ENCODE assay signal across 9 mouse cellular contexts in genomic region chr7:15962311-15963288, GRCm38 (mm10). TPM values are rescaled to one million over a fixed set of nuclear protein-coding genes. Genes with fewer than 3 reads are reported as not detected.
DNase-seq lines count a peak whose midpoint lies in the region; ATAC-seq and TF ChIP-seq lines count a peak whose summit lies in the region.
"Had no signal": no experiment of that assay in that cellular context is flagged by ENCODE, and none has a peak within 500 bp of the region (broad histone marks: within the 10 kb centered on the region; RNA-seq: fewer than 3 reads in every experiment).

No protein-coding gene starts in this region.

- no peaks in the 10 kb centered on the region for H3K4me1 ChIP-seq in forebrain, postnatal 0 days (ENCODE audit: insufficient read depth)
- H3K4me1 ChIP-seq in hindbrain, embryonic 12.5 days, result peaks cover 19% of the 10 kb centered on the region
- peaks cover 13% of the 10 kb centered on the region for H3K4me1 ChIP-seq in midbrain, embryonic 13.5 days (replicated peaks)

- intact Hi-C loops in left cerebral cortex, postnatal 4 days (cut with DNase I), result no loop called here

- no peak for TF ChIP-seq CTCF in forebrain, postnatal 0 days (IDR thresholded peaks at IDR 0.05; ENCODE audit: low read depth)

- H3K9ac ChIP-seq in forebrain, postnatal 0 days, result no peak overlapping the region
- H3K9ac ChIP-seq in hindbrain, embryonic 12.5 days, result peak overlapping the region; percentile 23; the same call in 1 of the 2 replicates
- peak overlapping the region; percentile 19; the same call in 1 of the 2 replicates for H3K9ac ChIP-seq in midbrain, embryonic 13.5 days (replicated peaks)

- H3K9me3 ChIP-seq in forebrain, postnatal 0 days (ENCODE audit: low read length), result no peaks in the 10 kb centered on the region
- H3K9me3 ChIP-seq in hindbrain, embryonic 12.5 days (replicated peaks), result no peaks in the 10 kb centered on the region
- no peaks in the 10 kb centered on the region for H3K9me3 ChIP-seq in midbrain, embryonic 13.5 days

- ATAC-seq in forebrain, postnatal 0 days, result peak; percentile 60
- peak; percentile 20; the same call in 1 of the 2 replicates for ATAC-seq in hindbrain, embryonic 12.5 days (ENCODE audit: low FRiP score)
- ATAC-seq in midbrain, embryonic 13.5 days, result peak; percentile 40; the same call in 1 of the 2 replicates

- H3K4me3 ChIP-seq in forebrain, postnatal 0 days (ENCODE audit: low read depth, low read length), result no peak overlapping the region
- H3K4me3 ChIP-seq in hindbrain, embryonic 12.5 days, result no peak overlapping the region
- no peak overlapping the region for H3K4me3 ChIP-seq in midbrain, embryonic 13.5 days (replicated peaks)

- peak; percentile 94 for DNase-seq in 3134 (ENCODE audit: extremely low read depth, insufficient read length, low spot score)
- DNase-seq in ZHBTc4 (ENCODE audit: low read depth, low spot score), result peak; percentile 63
- DNase-seq in forebrain, postnatal 0 days, result peak; percentile 69
- peak; percentile 73 for DNase-seq in left cerebral cortex, postnatal 4 days
- peak; percentile 73 for DNase-seq in testis, postnatal 14 days (ENCODE audit: low spot score)
- no peak for DNase-seq in cerebellum, adult 11 months

- 0 out of 2 replicates have a peak overlapping the region, but pooled peaks have one; percentile 35 for H3K27ac ChIP-seq in forebrain, postnatal 0 days (ENCODE audit: low read depth, low read length)
- H3K27ac ChIP-seq in hindbrain, embryonic 12.5 days, result 0 out of 2 replicates have a peak overlapping the region, but pooled peaks have one; percentile 30
- H3K27ac ChIP-seq in midbrain, embryonic 13.5 days, result peak overlapping the region; percentile 30; the same call in 1 of the 2 replicates
- H3K27ac ChIP-seq: macrophage had no signal

- no peaks in the 10 kb centered on the region for H3K36me3 ChIP-seq in forebrain, postnatal 0 days (ENCODE audit: insufficient read depth)
- no peaks in the 10 kb centered on the region for H3K36me3 ChIP-seq in hindbrain, embryonic 12.5 days
- H3K36me3 ChIP-seq in midbrain, embryonic 13.5 days, result no peaks in the 10 kb centered on the region

- no peak overlapping the region for H3K4me2 ChIP-seq in forebrain, postnatal 0 days (ENCODE audit: low read depth)
- no peak overlapping the region for H3K4me2 ChIP-seq in hindbrain, embryonic 12.5 days (replicated peaks)
- H3K4me2 ChIP-seq in midbrain, embryonic 13.5 days (replicated peaks), result no peak overlapping the region

- 33% methylated on average over 12 of the region's 12 CpGs for WGBS in forebrain, postnatal 0 days
- 33% methylated on average over 12 of the region's 12 CpGs for WGBS in hindbrain, embryonic 12.5 days
- WGBS in midbrain, embryonic 13.5 days, result 34% methylated on average over 12 of the region's 12 CpGs

- H3K27me3 ChIP-seq in forebrain, postnatal 0 days (ENCODE audit: insufficient read depth, low read length), result no peaks in the 10 kb centered on the region
- no peaks in the 10 kb centered on the region for H3K27me3 ChIP-seq in hindbrain, embryonic 12.5 days
- no peaks in the 10 kb centered on the region for H3K27me3 ChIP-seq in midbrain, embryonic 13.5 days

RNA-seq across cellular contexts. Expression of gene Ehd2, which starts 4.8 kb away (rescaled TPM):
- total RNA-seq in forebrain, postnatal 0 days (2014; rRNA removed), result 3.1 and 3.5 TPM in 2 replicates
- polyA plus RNA-seq in forebrain, postnatal 0 days (2015; fragmentation: Nextera tagmentation; extraction: Ambion mirVana), result 4.4 and 5.0 TPM in 2 replicates
- 10.1 and 16.6 TPM in 2 replicates for polyA plus RNA-seq in hindbrain, embryonic 12.5 days (2016; fragmentation: Nextera tagmentation; extraction: Ambion mirVana)
- total RNA-seq in left cerebral cortex, postnatal 4 days (2021), result 1 to 10 TPM; 6.2 to 6.7 TPM
- polyA plus RNA-seq in midbrain, embryonic 13.5 days (2015; fragmentation: Nextera tagmentation; extraction: Ambion mirVana), result 3.3 and 4.7 TPM in 2 replicates
- polyA plus RNA-seq: macrophage had no signal

RNA-seq across cellular contexts. Expression of gene Nop53, which starts 16.7 kb away (rescaled TPM):
- total RNA-seq in forebrain, postnatal 0 days (2014; rRNA removed), result 117 and 189 TPM in 2 replicates
- 143 and 154 TPM in 2 replicates for polyA plus RNA-seq in forebrain, postnatal 0 days (2015; fragmentation: Nextera tagmentation; extraction: Ambion mirVana)
- polyA plus RNA-seq in hindbrain, embryonic 12.5 days (2016; fragmentation: Nextera tagmentation; extraction: Ambion mirVana), result 157 and 167 TPM in 2 replicates
- total RNA-seq in left cerebral cortex, postnatal 4 days (2021), result 100 to 1,000 TPM; 110 to 112 TPM
- 140 and 151 TPM in 2 replicates for polyA plus RNA-seq in midbrain, embryonic 13.5 days (2015; fragmentation: Nextera tagmentation; extraction: Ambion mirVana)

RNA-seq across cellular contexts. Expression of gene Selenow, which starts 40.4 kb away (rescaled TPM):
- total RNA-seq in forebrain, postnatal 0 days (2014; rRNA removed), result 813 and 1,238 TPM in 2 replicates
- polyA plus RNA-seq in forebrain, postnatal 0 days (2015; fragmentation: Nextera tagmentation; extraction: Ambion mirVana), result 2,478 and 2,732 TPM in 2 replicates
- 1,041 and 1,118 TPM in 2 replicates for polyA plus RNA-seq in hindbrain, embryonic 12.5 days (2016; fragmentation: Nextera tagmentation; extraction: Ambion mirVana)
- total RNA-seq in left cerebral cortex, postnatal 4 days (2021), result 1,000 to 10,000 TPM; 1,074 to 1,076 TPM
- polyA plus RNA-seq in midbrain, embryonic 13.5 days (2015; fragmentation: Nextera tagmentation; extraction: Ambion mirVana), result 1,286 and 1,320 TPM in 2 replicates
